Mouse (Mus musculus) embryonic facial prominence, embryonic 12.5 days (tissue): Measurements from ENCODE around the gene Bend3. TPM values are rescaled to one million over a fixed set of nuclear protein-coding genes. Genes with fewer than 3 reads are reported as not detected.
A peak's percentile ranks its signal among the peaks of the same experiment; 100 is the strongest.

Experiments used
- ATAC-seq: fragments of 200-750 bp; cut with Nextera tagmentation; 2 replicates; pipeline ENCODE4 v1.8.0; 2017; ENCODE audit not compliant: insufficient number of reproducible peaks, insufficient read depth, low FRiP score, low TSS enrichment
- H3K27ac ChIP-seq: fragments of 300-500 bp; sonication (generic); 2 replicates; pipeline ENCODE4 v1.5.1; 2016; ENCODE audit warnings: mild to moderate bottlenecking
- H3K27me3 ChIP-seq: fragments of 300-500 bp; sonication (generic); 2 replicates; pipeline ENCODE4 v1.6.1; 2016; ENCODE audit warnings: mild to moderate bottlenecking, moderate library complexity
- H3K36me3 ChIP-seq: fragments of 300-500 bp; sonication (generic); 2 replicates; pipeline ENCODE4 v1.6.1; 2016; ENCODE audit warnings: mild to moderate bottlenecking
- H3K4me1 ChIP-seq: fragments of 300-500 bp; sonication (generic); 2 replicates; pipeline ENCODE4 v1.6.1; 2016
- H3K4me2 ChIP-seq: fragments of 300-500 bp; sonication (generic); replicated peaks from 2 replicates; pipeline ENCODE4 v1.6.1; 2016; ENCODE audit warnings: mild to moderate bottlenecking, moderate library complexity
- H3K4me3 ChIP-seq: fragments of 300-500 bp; sonication (generic); 2 replicates; pipeline ENCODE4 v1.5.1; 2016; ENCODE audit warnings: mild to moderate bottlenecking
- H3K9ac ChIP-seq: fragments of 300-500 bp; sonication (generic); 2 replicates; pipeline ENCODE4 v1.6.1; 2016; ENCODE audit warnings: mild to moderate bottlenecking, moderate library complexity
- H3K9me3 ChIP-seq: fragments of 300-500 bp; sonication (generic); 2 replicates; pipeline ENCODE4 v1.6.1; 2016; ENCODE audit warnings: mild to moderate bottlenecking, moderate library complexity
- WGBS: fragments of 180-500 bp; shearing (Covaris S2); methylation state at CpG from one replicate; pipeline ENCODE4 v1.1.7; 2016; 5-methylcytosine and 5-hydroxymethylcytosine counted together
- polyA plus RNA-seq: library from polyadenylated mRNA; unstranded; fragments of >200 nt; fragmentation: Nextera tagmentation; extraction: Ambion mirVana; gene quantifications from 2 replicates; pipeline ENCODE4 v1.2.1, GENCODE M21; 2016

Bend3 gene
- polyA plus RNA-seq = 6.4 and 6.6 TPM in 2 replicates

GRCm38 (mm10) chr10:43478751-43479435, at the start of gene Bend3:
Gene Bend3, plus strand, starts transcription at chr10:43478831.
- ATAC-seq = peak; percentile 62
- Histone ChIP-seq H3K9me3 (no peaks in the 10 kb centered on the region), H3K27me3 (no peaks in the 10 kb centered on the region), H3K4me1 (peaks cover 32% of the 10 kb centered on the region), H3K4me3 (peak within 1 kb of the TSS; percentile 77), H3K27ac (peak within 1 kb of the TSS; percentile 99), H3K9ac (peak within 1 kb of the TSS; percentile 96), H3K36me3 (no peaks in the 10 kb centered on the region), H3K4me2 (peak within 1 kb of the TSS; percentile 88)
- WGBS = under 1% methylated on average over 71 of the region's 101 CpGs

- no peak overlapping the region for H3K27ac ChIP-seq
Observed at GRCm38 (mm10) chr10:43430606-43431005, 48.0 kb upstream of the Bend3 start.

GRCm38 (mm10) chr10:43434326-43434725, 44.3 kb upstream of the Bend3 start:
- Histone ChIP-seq H3K4me1 (peaks cover 1% of the 10 kb centered on the region), H3K9me3 (no peaks in the 10 kb centered on the region), H3K27ac (no peak overlapping the region), H3K4me2 (no peak overlapping the region), H3K4me3 (no peak overlapping the region), H3K9ac (no peak overlapping the region), H3K36me3 (no peaks in the 10 kb centered on the region), H3K27me3 (no peaks in the 10 kb centered on the region)
- no peak for ATAC-seq
- WGBS = 89% methylated on average over 4 of the region's 4 CpGs

More at GRCm38 (mm10) chr10:43430606-43431005, 48.0 kb upstream of the Bend3 start:
- H3K4me1 ChIP-seq = no peaks in the 10 kb centered on the region
- no peak overlapping the region for H3K4me2 ChIP-seq
- no peak for ATAC-seq
- H3K36me3 ChIP-seq = no peaks in the 10 kb centered on the region
- WGBS = 89% methylated on average over 5 of the region's 5 CpGs
- no peak overlapping the region for H3K4me3 ChIP-seq
- no peak overlapping the region for H3K9ac ChIP-seq
- no peaks in the 10 kb centered on the region for H3K9me3 ChIP-seq
- no peaks in the 10 kb centered on the region for H3K27me3 ChIP-seq

GRCm38 (mm10) chr10:43435757-43436156, 42.9 kb upstream of the Bend3 start:
- 92% methylated on average over 3 of the region's 3 CpGs for WGBS
- H3K27ac ChIP-seq = no peak overlapping the region

GRCm38 (mm10) chr10:43439492-43439941, 39.1 kb upstream of the Bend3 start:
- no peak overlapping the region for H3K4me3 ChIP-seq
- H3K27ac ChIP-seq = 0 out of 2 replicates have a peak overlapping the region, but pooled peaks have one; percentile 50
- H3K9me3 ChIP-seq = no peaks in the 10 kb centered on the region
- H3K4me2 ChIP-seq = no peak overlapping the region
- ATAC-seq = no peak
- no peak overlapping the region for H3K9ac ChIP-seq
- H3K36me3 ChIP-seq = no peaks in the 10 kb centered on the region
- H3K4me1 ChIP-seq = peaks cover 14% of the 10 kb centered on the region
- WGBS = 18% methylated on average over 7 of the region's 7 CpGs
- no peaks in the 10 kb centered on the region for H3K27me3 ChIP-seq

More at GRCm38 (mm10) chr10:43435757-43436156, 42.9 kb upstream of the Bend3 start:
- Histone ChIP-seq H3K27me3 (no peaks in the 10 kb centered on the region), H3K36me3 (no peaks in the 10 kb centered on the region), H3K4me3 (no peak overlapping the region), H3K9me3 (no peaks in the 10 kb centered on the region), H3K9ac (no peak overlapping the region), H3K4me1 (peaks cover 5% of the 10 kb centered on the region), H3K4me2 (no peak overlapping the region)
- ATAC-seq = no peak

- Histone ChIP-seq H3K9me3 (no peaks in the 10 kb centered on the region), H3K9ac (no peak overlapping the region), H3K36me3 (no peaks in the 10 kb centered on the region), H3K4me1 (peaks cover 14% of the 10 kb centered on the region), H3K27ac (peak overlapping the region; percentile 55; the same call in 1 of the 2 replicates), H3K4me2 (no peak overlapping the region), H3K4me3 (no peak overlapping the region), H3K27me3 (no peaks in the 10 kb centered on the region)
- no peak for ATAC-seq
- 48% methylated on average over 13 of the region's 13 CpGs for WGBS
Observed at GRCm38 (mm10) chr10:43440050-43440449, 38.6 kb upstream of the Bend3 start.

- Histone ChIP-seq H3K27ac (peak overlapping the region; percentile 55), H3K27me3 (no peaks in the 10 kb centered on the region), H3K36me3 (no peaks in the 10 kb centered on the region), H3K9ac (no peak overlapping the region), H3K4me3 (no peak overlapping the region), H3K4me1 (peaks cover 14% of the 10 kb centered on the region), H3K4me2 (no peak overlapping the region), H3K9me3 (no peaks in the 10 kb centered on the region)
- ATAC-seq = peak; percentile 30; the same call in 1 of the 2 replicates
- 30% methylated on average over 15 of the region's 15 CpGs for WGBS
Observed at GRCm38 (mm10) chr10:43440981-43441740, 37.5 kb upstream of the Bend3 start.

- H3K9ac ChIP-seq = no peak overlapping the region
- H3K4me3 ChIP-seq = no peak overlapping the region
- H3K27me3 ChIP-seq = no peaks in the 10 kb centered on the region
- no peak overlapping the region for H3K4me2 ChIP-seq
- no peaks in the 10 kb centered on the region for H3K4me1 ChIP-seq
- ATAC-seq = no peak
- no peaks in the 10 kb centered on the region for H3K36me3 ChIP-seq
- 92% methylated on average over 3 of the region's 3 CpGs for WGBS
- H3K27ac ChIP-seq = no peak overlapping the region
- no peaks in the 10 kb centered on the region for H3K9me3 ChIP-seq
Observed at GRCm38 (mm10) chr10:43448656-43449055, 30.0 kb upstream of the Bend3 start.

- Histone ChIP-seq H3K27ac (no peak overlapping the region), H3K36me3 (no peaks in the 10 kb centered on the region), H3K27me3 (no peaks in the 10 kb centered on the region), H3K9me3 (no peaks in the 10 kb centered on the region), H3K4me2 (peak overlapping the region; percentile 44), H3K4me3 (0 out of 2 replicates have a peak overlapping the region, but pooled peaks have one; percentile 14), H3K9ac (no peak overlapping the region), H3K4me1 (no peaks in the 10 kb centered on the region)
- ATAC-seq = peak; percentile 81
- WGBS = 26% methylated on average over 16 of the region's 16 CpGs
Observed at GRCm38 (mm10) chr10:43451848-43452662, 26.6 kb upstream of the Bend3 start.

GRCm38 (mm10) chr10:43452663-43452996, 26.0 kb upstream of the Bend3 start:
- H3K9ac ChIP-seq = no peak overlapping the region
- ATAC-seq = no peak
- peak overlapping the region; percentile 44 for H3K4me2 ChIP-seq
- 0 out of 2 replicates have a peak overlapping the region, but pooled peaks have one; percentile 14 for H3K4me3 ChIP-seq
- no peaks in the 10 kb centered on the region for H3K27me3 ChIP-seq
- no peaks in the 10 kb centered on the region for H3K4me1 ChIP-seq
- 0 out of 2 replicates have a peak, but pooled peaks cover 4% of the 10 kb centered on the region for H3K9me3 ChIP-seq
- no peak overlapping the region for H3K27ac ChIP-seq
- WGBS = 21% methylated on average over 5 of the region's 5 CpGs
- no peaks in the 10 kb centered on the region for H3K36me3 ChIP-seq

- Histone ChIP-seq H3K9me3 (0 out of 2 replicates have a peak, but pooled peaks cover 4% of the 10 kb centered on the region), H3K4me2 (no peak overlapping the region), H3K36me3 (no peaks in the 10 kb centered on the region), H3K4me1 (no peaks in the 10 kb centered on the region), H3K4me3 (no peak overlapping the region), H3K9ac (no peak overlapping the region), H3K27ac (no peak overlapping the region), H3K27me3 (no peaks in the 10 kb centered on the region)
- WGBS = 87% methylated on average over 1 of the region's 1 CpGs
- ATAC-seq = no peak
Observed at GRCm38 (mm10) chr10:43454219-43454618, 24.4 kb upstream of the Bend3 start.
